Mouse (Mus musculus) layer of hippocampus, adult 9-10 months (tissue): ENCODE data around the gene Lama1.

ENCODE experiments used
- DNase-seq: peaks from one replicate; pipeline ENCODE4 v3.0.0; 2022; ENCODE audit warnings: low spot score

Gene Lama1

GRCm38 (mm10) chr17:67696694-67697386 lies at the start of gene Lama1:
Lama1 (plus strand) TSS chr17:67697259.
- DNase-seq: no peak

- peak; percentile 30 for DNase-seq
Observed at GRCm38 (mm10) chr17:67651506-67651905, 45.6 kb upstream of the Lama1 start.

GRCm38 (mm10) chr17:67664299-67664698 lies 32.8 kb upstream of the Lama1 start:
- no peak for DNase-seq

- DNase-seq: no peak
Observed at GRCm38 (mm10) chr17:67666981-67667380, 30.1 kb upstream of the Lama1 start.

GRCm38 (mm10) chr17:67667981-67668380 lies 29.1 kb upstream of the Lama1 start:
- DNase-seq: peak; percentile 17

- DNase-seq: no peak
Observed at GRCm38 (mm10) chr17:67678576-67678975, 18.5 kb upstream of the Lama1 start.

- no peak for DNase-seq
Observed at GRCm38 (mm10) chr17:67681084-67681483, 16.0 kb upstream of the Lama1 start.

- DNase-seq: no peak
Observed at GRCm38 (mm10) chr17:67685022-67685743, 11.9 kb upstream of the Lama1 start.

GRCm38 (mm10) chr17:67687505-67687904 lies 9.6 kb upstream of the Lama1 start:
- DNase-seq: no peak

GRCm38 (mm10) chr17:67690689-67691088 lies 6.4 kb upstream of the Lama1 start:
- no peak for DNase-seq

GRCm38 (mm10) chr17:67692651-67693050 lies 4.4 kb upstream of the Lama1 start:
- no peak for DNase-seq

GRCm38 (mm10) chr17:67693861-67694260 lies 3.2 kb upstream of the Lama1 start:
- DNase-seq: no peak

- DNase-seq: no peak
Observed at GRCm38 (mm10) chr17:67697461-67697891, 417 bp downstream of the Lama1 start.

GRCm38 (mm10) chr17:67698301-67698700 lies 1.2 kb downstream of the Lama1 start:
- DNase-seq: no peak

- no peak for DNase-seq
Observed at GRCm38 (mm10) chr17:67701761-67702160, 4.7 kb downstream of the Lama1 start.

- no peak for DNase-seq
Observed at GRCm38 (mm10) chr17:67702941-67703340, 5.9 kb downstream of the Lama1 start.

GRCm38 (mm10) chr17:67705035-67705769 lies 8.1 kb downstream of the Lama1 start:
- no peak for DNase-seq

- DNase-seq: no peak
Observed at GRCm38 (mm10) chr17:67706372-67706771, 9.3 kb downstream of the Lama1 start.

- no peak for DNase-seq
Observed at GRCm38 (mm10) chr17:67707793-67708364, 10.8 kb downstream of the Lama1 start.

GRCm38 (mm10) chr17:67710377-67710781 lies 13.3 kb downstream of the Lama1 start:
- no peak for DNase-seq

- DNase-seq: no peak
Observed at GRCm38 (mm10) chr17:67711361-67711760, 14.3 kb downstream of the Lama1 start.

GRCm38 (mm10) chr17:67712929-67713328 lies 15.9 kb downstream of the Lama1 start:
- no peak for DNase-seq
